Mouse (Mus musculus) gastrocnemius, postnatal 14 days (tissue): ENCODE results near the gene Tmem91. TPM values are rescaled to one million over a fixed set of nuclear protein-coding genes. Genes with fewer than 3 reads are reported as not detected.

ENCODE experiments used
- DNase-seq: peaks from one replicate; pipeline ENCODE4 v3.0.0; 2021; ENCODE audit warnings: mixed read lengths
- intact Hi-C: fragments of 180-260 bp; cut with DNase I; formaldehyde crosslinking; loops from one replicate; pipeline ENCODE4 v1.15.1; 2025; ENCODE audit warnings: low total_unique reads
- total RNA-seq, 2 experiments: library from RNA; stranded (reverse); gene quantifications; 2 replicates each; pipeline ENCODE4 v1.2.3; 2021

The Tmem91 gene
- total RNA-seq, 2 experiments from 2014 or later = 0.35 TPM; not detected in 1

DNA sequence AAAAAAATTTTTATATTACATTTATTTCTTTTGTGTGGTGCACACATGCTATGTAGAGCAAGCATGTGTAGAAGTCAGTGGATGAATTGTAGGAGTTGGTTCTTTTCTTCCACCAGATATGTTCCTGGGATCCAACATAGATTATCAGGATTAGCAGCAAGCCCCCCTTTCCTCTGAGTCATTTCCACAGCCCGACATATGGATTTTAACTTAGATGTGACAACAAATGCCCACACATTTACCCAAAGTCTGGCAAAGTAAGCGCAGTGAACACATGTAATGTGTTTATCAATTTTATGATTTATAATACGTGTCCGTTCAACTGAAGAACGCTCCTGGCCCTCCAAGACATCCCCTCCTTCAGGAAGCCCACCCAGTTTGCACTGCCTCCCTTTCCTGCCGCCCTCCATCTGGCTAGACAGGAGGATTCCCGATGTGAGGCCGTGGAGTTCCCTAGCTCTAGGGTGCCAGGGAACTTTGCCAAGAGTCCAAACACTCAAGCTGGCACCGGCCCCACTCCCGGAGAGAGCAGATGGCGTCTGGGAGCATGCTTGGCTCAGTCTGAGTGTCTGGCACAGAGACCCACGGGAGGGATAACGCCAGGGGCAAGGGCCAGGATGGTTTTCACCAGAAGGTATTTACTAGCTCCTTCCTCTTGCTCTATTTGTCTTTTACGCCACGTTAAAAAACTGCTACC, 1.3 kb upstream of the Tmem91 start:
- intact Hi-C loops = no loop called here
- DNase-seq = peak; percentile 81

GRCm38 (mm10) chr7:25675405-25675804, 439 bp upstream of the Tmem91 start:
- no peak for DNase-seq

DNA sequence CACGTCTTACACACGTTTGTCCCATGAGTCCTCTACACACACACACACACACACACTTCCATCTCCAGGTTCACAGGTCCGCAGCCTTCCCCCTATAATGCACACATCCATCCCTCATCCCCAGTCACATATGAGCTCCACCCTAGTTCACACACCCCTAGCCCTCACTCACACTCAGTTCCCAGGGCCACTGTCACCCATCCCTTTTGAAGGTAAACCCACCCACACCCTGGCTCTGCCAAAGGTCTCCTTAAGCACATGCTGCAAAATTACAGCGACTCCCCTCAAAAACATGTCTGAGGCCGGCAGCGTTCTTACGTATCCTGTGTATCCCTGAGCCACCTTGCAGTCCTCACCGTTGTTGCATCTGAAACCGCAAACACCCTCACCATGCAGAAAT, 669 bp downstream of the Tmem91 start:
- intact Hi-C loops = no loop called here
- no peak for DNase-seq

More at GRCm38 (mm10) chr7:25675405-25675804, 439 bp upstream of the Tmem91 start:
- intact Hi-C loops = no loop called here

GRCm38 (mm10) chr7:25672442-25672841, 2.5 kb downstream of the Tmem91 start:
- no peak for DNase-seq
- intact Hi-C loops = no loop called here

- intact Hi-C loops = no loop called here
- DNase-seq = no peak
These were observed 3.3 kb downstream of the Tmem91 start for GRCm38 (mm10) chr7:25671686-25672085.

DNA sequence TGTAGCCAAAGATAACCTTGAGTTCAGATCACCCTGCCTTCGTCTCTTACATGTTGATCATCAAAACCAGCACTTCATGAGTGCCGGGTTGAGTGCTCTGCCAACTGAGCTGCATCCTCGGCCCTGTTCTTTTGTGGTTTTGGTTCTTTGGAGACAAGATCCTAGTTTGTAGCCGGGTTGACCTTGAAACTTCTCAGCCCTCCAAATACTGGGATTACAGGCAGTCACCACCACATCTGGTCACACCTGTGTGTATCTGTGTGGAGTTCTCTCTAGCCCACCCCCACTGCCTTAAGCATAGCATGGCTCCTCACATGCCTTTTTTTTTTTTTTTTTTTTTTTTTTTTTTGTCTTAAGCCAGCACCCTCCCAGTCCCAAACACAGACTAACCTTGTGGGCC, 4.9 kb downstream of the Tmem91 start:
- intact Hi-C loops = no loop called here
- no peak for DNase-seq

GRCm38 (mm10) chr7:25669631-25670030, 5.3 kb downstream of the Tmem91 start:
- intact Hi-C loops = no loop called here
- DNase-seq = no peak

DNA sequence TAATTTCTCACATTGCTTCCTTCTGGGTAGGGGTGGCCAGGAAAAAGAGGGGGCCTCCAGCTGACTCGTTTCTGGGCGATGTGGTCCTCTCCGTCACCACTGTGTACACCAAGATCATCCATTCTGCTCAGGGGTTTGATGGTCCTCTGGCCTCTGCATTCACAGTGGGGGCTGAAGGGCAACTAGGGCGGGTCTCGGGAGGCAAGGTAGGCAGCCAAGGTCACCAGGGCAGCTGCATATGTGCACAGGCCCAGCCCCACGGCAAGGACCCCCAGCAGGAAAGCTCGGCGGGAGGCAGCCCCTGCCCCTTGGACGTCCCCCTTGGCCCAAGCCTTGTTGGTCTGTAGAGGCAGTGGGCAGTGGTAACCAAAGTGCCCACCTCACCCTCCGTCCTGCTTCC, 5.8 kb downstream of the Tmem91 start:
- no peak for DNase-seq
- intact Hi-C loops = no loop called here

- intact Hi-C loops = no loop called here
These were observed 8.6 kb downstream of the Tmem91 start for GRCm38 (mm10) chr7:25666381-25666780.

DNA sequence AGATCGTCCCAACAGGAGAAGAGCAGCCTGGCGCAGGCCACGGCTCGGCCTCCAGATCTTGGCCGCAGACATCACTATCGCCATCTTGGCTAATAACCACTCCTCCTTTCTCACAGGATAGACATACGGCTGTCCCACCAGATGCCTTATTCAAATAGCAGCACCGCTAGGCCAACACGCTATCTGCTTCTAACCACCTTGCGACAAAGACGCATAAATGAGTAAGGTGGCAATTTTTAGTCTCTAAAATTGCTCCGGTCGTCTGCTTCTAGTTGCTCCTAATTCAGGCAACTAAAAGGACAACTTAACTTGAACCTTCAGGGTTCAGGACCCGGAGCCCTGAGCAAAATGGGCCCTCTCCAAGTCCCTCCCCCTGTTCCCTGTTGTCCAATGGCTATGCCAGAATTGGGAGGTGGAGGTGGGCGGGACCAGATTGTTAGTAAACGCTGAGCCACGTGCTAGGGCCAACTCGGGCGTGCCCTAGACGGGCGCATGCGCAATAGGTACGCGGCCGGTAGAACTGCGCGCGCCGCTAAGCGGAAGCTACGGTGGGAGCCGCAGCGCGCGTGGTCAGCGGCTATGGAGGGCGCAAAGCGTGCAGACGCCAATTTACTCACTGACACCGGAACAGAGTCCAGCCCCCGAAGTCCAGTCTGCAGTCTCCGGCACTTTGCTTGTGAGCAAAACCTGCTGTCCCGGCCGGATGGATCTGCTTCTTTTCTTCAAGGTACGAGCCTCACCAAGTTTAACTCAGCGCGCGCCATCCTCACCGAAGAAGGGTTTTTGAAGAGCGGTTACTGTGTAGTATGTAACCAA, 16.1 kb downstream of the Tmem91 start, which contains the start of the genes Bckdha and Exosc5:
Gene Bckdha, minus strand, starts transcription at position 325 of the 816 bp plus-strand sequence.
Gene Exosc5, plus strand, starts transcription at position 508 of the 816 bp plus-strand sequence.
- peak; percentile 99 for DNase-seq
- intact Hi-C loops = no loop called here

More at GRCm38 (mm10) chr7:25666381-25666780, 8.6 kb downstream of the Tmem91 start:
- DNase-seq = no peak

DNA sequence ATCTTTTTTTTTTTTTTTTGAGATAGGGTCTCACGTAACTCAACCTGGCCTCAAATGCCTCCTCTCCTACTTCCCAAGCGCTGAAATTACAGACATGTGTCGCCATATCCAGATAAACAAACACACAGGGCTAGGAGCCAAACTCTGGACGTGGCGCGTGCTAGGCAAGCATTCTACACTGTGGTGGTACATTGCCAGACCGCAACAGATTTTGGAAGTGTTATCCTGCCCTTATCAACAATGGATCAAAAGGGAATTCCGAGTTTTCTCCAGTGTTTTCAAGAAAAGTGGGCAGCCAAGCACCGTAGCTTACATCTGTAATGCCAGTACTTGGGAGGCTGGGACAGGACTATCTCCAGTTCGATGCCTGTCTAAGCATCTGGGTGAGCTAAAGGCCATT, 17.2 kb downstream of the Tmem91 start:
- intact Hi-C loops = no loop called here
- DNase-seq = no peak

DNA sequence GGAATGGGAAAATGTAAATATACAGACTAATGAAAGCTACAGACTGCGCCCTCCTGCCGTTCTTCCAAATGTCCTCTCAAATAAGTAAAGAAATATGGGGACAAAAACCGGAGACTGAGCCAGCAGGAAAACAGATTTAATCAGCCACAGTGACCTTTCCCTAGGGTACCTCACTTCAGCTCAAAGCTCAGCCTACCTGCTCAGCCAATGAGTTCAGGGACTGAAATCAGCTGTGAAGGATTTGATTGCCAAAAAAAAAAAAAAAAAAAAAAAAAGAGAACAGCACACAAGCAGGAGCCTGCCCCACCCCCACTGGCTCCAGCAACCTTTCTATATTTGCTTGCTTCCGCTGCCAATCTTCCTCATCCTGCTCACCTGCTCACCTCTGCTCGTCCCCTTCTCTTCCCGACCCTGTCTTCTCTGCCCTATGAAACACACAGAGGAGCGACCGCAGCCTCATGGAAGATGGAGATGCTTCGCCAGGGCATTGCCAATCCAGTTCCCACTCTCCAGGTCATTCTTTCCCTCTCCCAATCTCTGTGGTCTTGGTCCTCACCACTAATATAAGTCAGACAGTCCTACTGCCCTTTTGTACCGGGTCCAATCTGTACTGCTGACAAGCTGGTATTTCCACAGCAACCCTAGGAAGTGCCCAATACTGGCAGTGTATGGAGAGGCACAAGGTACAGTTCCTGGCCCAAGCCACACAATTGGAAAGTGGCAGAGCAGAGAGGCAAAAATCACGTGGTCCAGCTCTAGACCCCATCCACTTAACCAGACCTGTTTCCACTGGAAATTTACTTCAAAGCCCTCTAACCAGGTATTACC, 19.2 kb downstream of the Tmem91 start:
- intact Hi-C loops = no loop called here
- DNase-seq = no peak

DNA sequence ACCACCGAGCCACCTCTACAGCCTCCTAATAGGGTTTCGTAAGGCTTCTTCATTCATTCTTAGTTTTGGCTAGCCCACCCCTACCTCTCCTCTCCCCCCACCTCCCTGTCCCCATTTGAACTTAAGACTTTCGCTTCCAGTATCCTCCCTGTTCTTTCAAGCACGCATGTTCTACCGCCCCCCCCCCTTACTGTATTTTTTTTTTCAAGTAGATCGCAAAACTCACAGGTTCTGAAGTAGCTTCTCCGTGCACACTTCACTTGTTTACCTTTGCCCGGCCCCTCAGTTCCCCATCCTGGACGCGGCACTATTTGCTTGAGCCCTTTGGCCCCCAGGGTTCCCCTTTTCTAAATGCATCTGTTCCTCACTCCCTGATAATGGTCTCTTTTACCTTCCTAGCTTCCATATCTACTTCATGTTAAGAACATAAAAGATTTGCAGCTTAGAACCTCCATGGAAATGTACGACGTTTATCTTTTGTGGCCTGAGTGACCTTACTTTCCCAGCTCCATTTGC, 22.7 kb downstream of the Tmem91 start:
- no peak for DNase-seq
- intact Hi-C loops = no loop called here

GRCm38 (mm10) chr7:25651281-25651680, 23.7 kb downstream of the Tmem91 start:
- DNase-seq = no peak
- intact Hi-C loops = no loop called here

GRCm38 (mm10) chr7:25649839-25650238, 25.1 kb downstream of the Tmem91 start:
- intact Hi-C loops = no loop called here
- DNase-seq = no peak

DNA sequence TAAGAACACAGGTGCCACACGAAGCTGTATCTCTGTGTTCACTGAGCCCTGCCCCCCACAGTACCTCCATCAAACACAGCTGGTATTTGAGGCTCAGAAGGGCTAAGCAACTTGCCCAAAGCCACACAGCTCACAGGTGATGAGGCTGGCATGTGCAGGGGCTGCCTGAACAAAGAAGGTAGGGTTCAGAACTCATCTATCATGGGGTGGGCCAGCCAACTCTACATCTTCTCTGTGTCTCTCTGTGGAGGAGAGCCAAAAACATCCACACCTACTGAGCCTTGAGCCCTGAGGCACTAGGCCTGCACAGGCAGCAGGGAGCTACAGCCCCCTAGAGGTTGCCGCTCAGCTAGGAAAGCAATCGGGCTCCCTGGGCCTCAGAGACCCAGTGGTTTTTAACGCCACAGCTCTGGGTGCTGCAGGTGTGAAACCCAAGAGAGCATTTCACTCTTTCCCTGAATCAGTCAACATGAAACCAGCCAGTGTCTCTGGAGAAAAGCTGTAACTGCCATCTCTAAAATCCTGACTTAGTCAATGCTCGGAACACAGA, 27.3 kb downstream of the Tmem91 start:
- DNase-seq = no peak
- intact Hi-C loops = no loop called here

DNA sequence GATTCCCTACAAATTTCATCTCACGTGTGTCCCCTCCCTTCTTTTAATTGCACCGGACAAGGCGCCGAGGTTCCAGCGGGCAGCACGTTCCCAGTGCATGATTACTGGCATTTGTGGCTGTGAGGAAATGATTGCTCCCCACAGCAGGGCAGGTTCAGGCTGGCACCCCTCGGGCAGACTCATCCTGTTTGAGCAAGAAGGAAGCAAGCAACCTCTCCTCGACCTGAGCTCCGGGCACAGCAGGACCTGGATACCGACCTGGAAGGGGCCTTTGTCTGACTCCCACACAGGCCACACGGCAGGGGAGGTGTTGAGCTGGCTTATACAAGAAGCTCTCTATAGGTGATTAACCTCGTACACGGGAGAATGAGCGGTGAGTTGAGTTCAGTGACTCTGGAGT, 29.9 kb downstream of the Tmem91 start:
- intact Hi-C loops = no loop called here
- DNase-seq = no peak

DNA sequence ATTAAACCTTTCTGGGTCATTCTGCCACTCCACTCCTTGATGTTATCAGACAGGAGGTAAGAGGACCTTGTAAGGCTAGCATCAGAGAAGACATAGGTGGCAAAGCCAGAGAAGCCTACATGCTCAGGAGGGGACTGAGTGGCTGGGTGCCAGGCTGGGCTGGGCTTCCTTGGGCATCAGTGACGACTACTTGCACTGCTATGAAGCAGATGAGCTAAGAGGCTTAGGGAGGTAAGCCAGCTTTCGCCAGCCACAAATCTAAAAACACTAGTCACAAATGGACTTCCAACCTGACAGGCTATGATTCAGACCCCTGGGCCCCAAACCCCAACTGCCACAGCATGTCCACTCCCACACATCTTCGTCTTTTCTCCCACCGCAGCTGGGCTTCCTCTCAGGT, 30.3 kb downstream of the Tmem91 start:
- no peak for DNase-seq
- intact Hi-C loops = no loop called here

DNA sequence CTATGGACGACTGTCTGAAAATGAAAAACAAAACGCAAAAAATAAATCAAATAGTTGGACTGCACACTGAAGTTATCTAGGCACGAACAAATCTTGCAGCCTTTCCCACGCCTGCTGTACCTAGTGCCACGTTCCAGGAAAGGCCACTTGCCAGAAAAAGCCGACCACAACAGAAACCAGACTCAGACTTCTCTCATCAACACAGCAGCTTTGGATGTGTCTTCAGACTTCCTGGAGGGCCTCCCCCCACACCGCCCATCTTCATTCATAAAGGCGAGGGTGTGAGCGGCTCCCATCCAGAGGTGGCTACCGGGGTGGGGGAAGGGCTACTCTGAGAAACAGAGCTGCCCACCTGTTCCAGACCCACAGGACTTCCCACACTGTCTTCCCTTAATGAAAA, 30.8 kb downstream of the Tmem91 start:
- DNase-seq = no peak
- intact Hi-C loops = no loop called here
